In genomic region chr10:79936284-79936910, GRCm38 (mm10) we compare ENCODE assay signal across 10 mouse cellular contexts. TPM values are rescaled to one million over a fixed set of nuclear protein-coding genes. Genes with fewer than 3 reads are reported as not detected.
DNase-seq lines count a peak whose midpoint lies in the region; ATAC-seq lines count a peak whose summit lies in the region.
"Had no signal": no experiment of that assay in that cellular context is flagged by ENCODE, and none has a peak within 500 bp of the region (broad histone marks: within the 10 kb centered on the region; RNA-seq: fewer than 3 reads in every experiment).

No protein-coding gene starts in this region.

- WGBS in lung, embryonic 15.5 days = 37% methylated on average over 10 of the region's 10 CpGs
- 75% methylated on average over 10 of the region's 10 CpGs for WGBS in neural tube, embryonic 13.5 days

- no peak for ATAC-seq in lung, embryonic 15.5 days (ENCODE audit: borderline replicate concordance, extremely low read depth, low FRiP score, low TSS enrichment)
- peak; percentile 20 for ATAC-seq in erythroid progenitor cell, adult 5-6 weeks (replicated peaks; ENCODE audit: low FRiP score, poor library complexity, severe bottlenecking)
- ATAC-seq in neural tube, embryonic 13.5 days (ENCODE audit: low read depth) = no peak

- H3K4me2 ChIP-seq in lung, embryonic 15.5 days = peak overlapping the region; percentile 45
- H3K4me2 ChIP-seq in neural tube, embryonic 13.5 days = peak overlapping the region; percentile 27; the same call in 1 of the 2 replicates
- H3K4me2 ChIP-seq: embryonic facial prominence, embryonic 12.5 days had no signal

- DNase-seq in lung, adult 18-20 months = no peak
- DNase-seq in kidney, postnatal 10 days = peak; percentile 83
- no peak for DNase-seq in B cell, adult 2 months
- no peak for DNase-seq in thymus, postnatal 0 days (ENCODE audit: low spot score)
- no peak for DNase-seq in frontal cortex, postnatal 10 days (ENCODE audit: low spot score in 2 of 2)

- peak overlapping the region; percentile 82 for H3K27ac ChIP-seq in lung, embryonic 15.5 days
- H3K27ac ChIP-seq in neural tube, embryonic 13.5 days (replicated peaks) = peak overlapping the region; percentile 61
- H3K27ac ChIP-seq: embryonic facial prominence, embryonic 12.5 days had no signal

- no peaks in the 10 kb centered on the region for H3K27me3 ChIP-seq in lung, embryonic 15.5 days
- no peaks in the 10 kb centered on the region for H3K27me3 ChIP-seq in neural tube, embryonic 13.5 days
- H3K27me3 ChIP-seq: embryonic facial prominence, embryonic 12.5 days had no signal

- peak overlapping the region; percentile 2; the same call in 1 of the 2 replicates for H3K4me3 ChIP-seq in lung, embryonic 15.5 days
- H3K4me3 ChIP-seq in neural tube, embryonic 13.5 days = no peak overlapping the region
- H3K4me3 ChIP-seq: embryonic facial prominence, embryonic 12.5 days had no signal

- no peak overlapping the region; the same call in 1 of the 2 replicates for H3K9ac ChIP-seq in lung, embryonic 15.5 days
- H3K9ac ChIP-seq in neural tube, embryonic 13.5 days = no peak overlapping the region
- H3K9ac ChIP-seq: embryonic facial prominence, embryonic 12.5 days had no signal

- H3K36me3 ChIP-seq in lung, embryonic 15.5 days = 0 out of 2 replicates have a peak, but pooled peaks cover 3% of the 10 kb centered on the region
- H3K36me3 ChIP-seq in neural tube, embryonic 13.5 days = peaks cover 46% of the 10 kb centered on the region

- peaks cover 77% of the 10 kb centered on the region for H3K4me1 ChIP-seq in lung, embryonic 15.5 days
- H3K4me1 ChIP-seq in neural tube, embryonic 13.5 days (replicated peaks) = peaks cover 68% of the 10 kb centered on the region

- H3K9me3 ChIP-seq in lung, embryonic 15.5 days = no peaks in the 10 kb centered on the region
- no peaks in the 10 kb centered on the region for H3K9me3 ChIP-seq in neural tube, embryonic 13.5 days
- H3K9me3 ChIP-seq: embryonic facial prominence, embryonic 12.5 days had no signal

RNA-seq across cellular contexts. Expression of gene Arid3a, which starts 9.6 kb away (rescaled TPM):
- polyA plus RNA-seq in lung, embryonic 15.5 days (2015; fragmentation: Nextera tagmentation; extraction: Ambion mirVana) = 4.8 and 6.0 TPM in 2 replicates
- total RNA-seq in erythroid progenitor cell, adult 5-6 weeks (2015; ENCODE audit: low replicate concordance) = 4.2 and 9.7 TPM in 2 replicates
- 4.8 and 8.6 TPM in 2 replicates for total RNA-seq in erythroid progenitor cell, adult 5-6 weeks (2017; ENCODE audit: low replicate concordance)
- 3.4 and 5.4 TPM in 2 replicates for polyA plus RNA-seq in neural tube, embryonic 13.5 days (2015; fragmentation: Nextera tagmentation; extraction: Ambion mirVana)
- 3.7 TPM in 2 replicates for polyA plus RNA-seq in thymus, postnatal 0 days (2015; fragmentation: Nextera tagmentation; extraction: Ambion mirVana)

RNA-seq across cellular contexts. Expression of gene R3hdm4, which starts 15.4 kb away (rescaled TPM):
- 143 and 152 TPM in 2 replicates for polyA plus RNA-seq in lung, embryonic 15.5 days (2015; fragmentation: Nextera tagmentation; extraction: Ambion mirVana)
- 60.2 and 65.4 TPM in 2 replicates for total RNA-seq in erythroid progenitor cell, adult 5-6 weeks (2015; ENCODE audit: low replicate concordance)
- total RNA-seq in erythroid progenitor cell, adult 5-6 weeks (2017; ENCODE audit: low replicate concordance) = 37.4 and 45.8 TPM in 2 replicates
- polyA plus RNA-seq in neural tube, embryonic 13.5 days (2015; fragmentation: Nextera tagmentation; extraction: Ambion mirVana) = 237 and 249 TPM in 2 replicates
- polyA plus RNA-seq in thymus, postnatal 0 days (2015; fragmentation: Nextera tagmentation; extraction: Ambion mirVana) = 129 and 131 TPM in 2 replicates

RNA-seq across cellular contexts. Expression of gene Kiss1r, which starts 19.6 kb away (rescaled TPM):
- polyA plus RNA-seq in lung, embryonic 15.5 days (2015; fragmentation: Nextera tagmentation; extraction: Ambion mirVana) = 0.59 and 0.87 TPM in 2 replicates
- not detected in 2 replicates for total RNA-seq in erythroid progenitor cell, adult 5-6 weeks (2015; ENCODE audit: low replicate concordance)
- not detected in 2 replicates for total RNA-seq in erythroid progenitor cell, adult 5-6 weeks (2017; ENCODE audit: low replicate concordance)
- 2.1 and 2.4 TPM in 2 replicates for polyA plus RNA-seq in neural tube, embryonic 13.5 days (2015; fragmentation: Nextera tagmentation; extraction: Ambion mirVana)
- polyA plus RNA-seq in thymus, postnatal 0 days (2015; fragmentation: Nextera tagmentation; extraction: Ambion mirVana) = 0.48 and 1.2 TPM in 2 replicates

RNA-seq across cellular contexts. Expression of gene Wdr18, which starts 23.6 kb away (rescaled TPM):
- 95.1 and 96.2 TPM in 2 replicates for polyA plus RNA-seq in lung, embryonic 15.5 days (2015; fragmentation: Nextera tagmentation; extraction: Ambion mirVana)
- 4.0 and 10.1 TPM in 2 replicates for total RNA-seq in erythroid progenitor cell, adult 5-6 weeks (2015; ENCODE audit: low replicate concordance)
- 0.98 and 4.6 TPM in 2 replicates for total RNA-seq in erythroid progenitor cell, adult 5-6 weeks (2017; ENCODE audit: low replicate concordance)
- polyA plus RNA-seq in neural tube, embryonic 13.5 days (2015; fragmentation: Nextera tagmentation; extraction: Ambion mirVana) = 67.0 and 85.7 TPM in 2 replicates
- 77.5 and 85.8 TPM in 2 replicates for polyA plus RNA-seq in thymus, postnatal 0 days (2015; fragmentation: Nextera tagmentation; extraction: Ambion mirVana)

RNA-seq across cellular contexts. Expression of gene Gm26602, which starts 25.7 kb away (rescaled TPM):
- polyA plus RNA-seq in lung, embryonic 15.5 days (2015; fragmentation: Nextera tagmentation; extraction: Ambion mirVana) = 1.2 and 1.7 TPM in 2 replicates
- total RNA-seq in erythroid progenitor cell, adult 5-6 weeks (2015; ENCODE audit: low replicate concordance) = not detected in 2 replicates
- total RNA-seq in erythroid progenitor cell, adult 5-6 weeks (2017; ENCODE audit: low replicate concordance) = 22.8 TPM in 1 of 2 replicates, not detected in the other
- polyA plus RNA-seq in neural tube, embryonic 13.5 days (2015; fragmentation: Nextera tagmentation; extraction: Ambion mirVana) = 40.5 and 48.8 TPM in 2 replicates
- 5.3 and 15.5 TPM in 2 replicates for polyA plus RNA-seq in thymus, postnatal 0 days (2015; fragmentation: Nextera tagmentation; extraction: Ambion mirVana)
- total RNA-seq: left cerebral cortex, postnatal 36 days had no signal
